Mouse (Mus musculus): ENCODE data around the gene Tango6.

- TF ChIP-seq CTCF (IDR thresholded peaks at IDR 0.05; ENCODE audit: insufficient read depth, low read length): no peak
- no peak for TF ChIP-seq POLR2A (IDR thresholded peaks at IDR 0.05; ENCODE audit: borderline replicate concordance, extremely low read depth, low read depth, low read length)
These were observed 78.4 kb downstream of the Tango6 start for GRCm38 (mm10) chr8:106761317-106761716.

Data from lung, adult 2 months (tissue).